Mouse (Mus musculus): ENCODE data around the gene Sec16a. TPM values are rescaled to one million over a fixed set of nuclear protein-coding genes. Genes with fewer than 3 reads are reported as not detected.
A peak's percentile ranks its signal among the peaks of the same experiment; 100 is the strongest.
"Not testable (repeated sequence)": the region's sequence is repeated elsewhere in the genome, so short reads cannot be mapped to it uniquely, and the experiment has no call there.

Gene Sec16a
- polyA plus RNA-seq, 1 experiment from 2014 or later: 32.4 TPM

GRCm38 (mm10) chr2:26398978-26399377 is 46.0 kb downstream of the Sec16a start:
- ATAC-seq (ENCODE audit: low FRiP score, low TSS enrichment) (no peak), DNase-seq (no peak)
- no peak overlapping the region for H3K27ac ChIP-seq (replicated peaks; ENCODE audit: low read depth, low read length)
- H3K4me3 ChIP-seq (replicated peaks; ENCODE audit: low read depth, low read length): no peak overlapping the region
- H3K9me3 ChIP-seq (ENCODE audit: control insufficient read depth, low read length): no peaks in the 10 kb centered on the region
- H3K9ac ChIP-seq (replicated peaks; ENCODE audit: low read length): no peak overlapping the region
- no peak overlapping the region for H3K4me2 ChIP-seq (ENCODE audit: low read length)
- WGBS: 92% methylated on average over 8 of the region's 8 CpGs
- H3K36me3 ChIP-seq (ENCODE audit: control insufficient read depth, insufficient read depth, low read length): peaks cover 88% of the 10 kb centered on the region
- no peaks in the 10 kb centered on the region for H3K27me3 ChIP-seq (ENCODE audit: control insufficient read depth, insufficient read depth, low read length)
- no peaks in the 10 kb centered on the region for H3K4me1 ChIP-seq (ENCODE audit: control insufficient read depth, insufficient read depth, low read length)

- no peak overlapping the region for H3K27ac ChIP-seq (replicated peaks; ENCODE audit: low read depth, low read length)
- H3K4me3 ChIP-seq (replicated peaks; ENCODE audit: low read depth, low read length): no peak overlapping the region
- no peak overlapping the region for H3K4me2 ChIP-seq (ENCODE audit: low read length)
- H3K9ac ChIP-seq (replicated peaks; ENCODE audit: low read length): no peak overlapping the region
- H3K4me1 ChIP-seq (ENCODE audit: control insufficient read depth, insufficient read depth, low read length): peaks cover 12% of the 10 kb centered on the region
- no peaks in the 10 kb centered on the region for H3K9me3 ChIP-seq (ENCODE audit: control insufficient read depth, low read length)
- ATAC-seq (ENCODE audit: low FRiP score, low TSS enrichment) (no peak), DNase-seq (no peak)
- no peaks in the 10 kb centered on the region for H3K27me3 ChIP-seq (ENCODE audit: control insufficient read depth, insufficient read depth, low read length)
- WGBS: 94% methylated on average over 6 of the region's 6 CpGs
- peaks cover 77% of the 10 kb centered on the region for H3K36me3 ChIP-seq (ENCODE audit: control insufficient read depth, insufficient read depth, low read length)
Observed at GRCm38 (mm10) chr2:26391617-26392016, 53.4 kb downstream of the Sec16a start.

- Histone ChIP-seq H3K4me3 (replicated peaks; ENCODE audit: low read depth, low read length) (no peak overlapping the region), H3K36me3 (ENCODE audit: control insufficient read depth, insufficient read depth, low read length) (peaks cover 77% of the 10 kb centered on the region), H3K9me3 (ENCODE audit: control insufficient read depth, low read length) (no peaks in the 10 kb centered on the region), H3K9ac (replicated peaks; ENCODE audit: low read length) (no peak overlapping the region), H3K27ac (replicated peaks; ENCODE audit: low read depth, low read length) (no peak overlapping the region), H3K4me1 (ENCODE audit: control insufficient read depth, insufficient read depth, low read length) (peaks cover 12% of the 10 kb centered on the region), H3K4me2 (ENCODE audit: low read length) (peak overlapping the region; percentile 27; the same call in 1 of the 2 replicates), H3K27me3 (ENCODE audit: control insufficient read depth, insufficient read depth, low read length) (no peaks in the 10 kb centered on the region)
- DNase-seq (no peak), ATAC-seq (ENCODE audit: low FRiP score, low TSS enrichment) (no peak)
- 87% methylated on average over 3 of the region's 3 CpGs for WGBS
Observed at GRCm38 (mm10) chr2:26390954-26391353, 54.1 kb downstream of the Sec16a start.

GRCm38 (mm10) chr2:26389154-26389690 is 55.8 kb downstream of the Sec16a start, which contains the start of the genes Entr1 and Pmpca:
Entr1 (minus strand) TSS chr2:26389316.
Pmpca (plus strand) TSS chr2:26389339.
- WGBS: under 1% methylated on average over 60 of the region's 60 CpGs
- peaks cover 77% of the 10 kb centered on the region for H3K36me3 ChIP-seq (ENCODE audit: control insufficient read depth, insufficient read depth, low read length)
- DNase-seq (peak; percentile 96), ATAC-seq (ENCODE audit: low FRiP score, low TSS enrichment) (peak; percentile 91)
- H3K27ac ChIP-seq (replicated peaks; ENCODE audit: low read depth, low read length): peak within 1 kb of the TSS; percentile 77
- no peaks in the 10 kb centered on the region for H3K9me3 ChIP-seq (ENCODE audit: control insufficient read depth, low read length)
- peak within 1 kb of the TSS; percentile 92 for H3K9ac ChIP-seq (replicated peaks; ENCODE audit: low read length)
- H3K27me3 ChIP-seq (ENCODE audit: control insufficient read depth, insufficient read depth, low read length): no peaks in the 10 kb centered on the region
- peak within 1 kb of the TSS; percentile 98 for H3K4me2 ChIP-seq (ENCODE audit: low read length)
- H3K4me1 ChIP-seq (ENCODE audit: control insufficient read depth, insufficient read depth, low read length): peaks cover 12% of the 10 kb centered on the region
- peak within 1 kb of the TSS; percentile 97 for H3K4me3 ChIP-seq (replicated peaks; ENCODE audit: low read depth, low read length)

- Histone ChIP-seq H3K9ac (replicated peaks; ENCODE audit: low read length) (peak overlapping the region; percentile 92), H3K36me3 (ENCODE audit: control insufficient read depth, insufficient read depth, low read length) (peaks cover 77% of the 10 kb centered on the region), H3K4me1 (ENCODE audit: control insufficient read depth, insufficient read depth, low read length) (peaks cover 12% of the 10 kb centered on the region), H3K9me3 (ENCODE audit: control insufficient read depth, low read length) (no peaks in the 10 kb centered on the region), H3K27ac (replicated peaks; ENCODE audit: low read depth, low read length) (peak overlapping the region; percentile 77), H3K4me2 (ENCODE audit: low read length) (peak overlapping the region; percentile 98), H3K27me3 (ENCODE audit: control insufficient read depth, insufficient read depth, low read length) (no peaks in the 10 kb centered on the region), H3K4me3 (replicated peaks; ENCODE audit: low read depth, low read length) (peak overlapping the region; percentile 97)
- DNase-seq (peak; percentile 18), ATAC-seq (ENCODE audit: low FRiP score, low TSS enrichment) (peak; percentile 57)
- under 1% methylated on average over 44 of the region's 45 CpGs for whole genome bisulfite sequencing
Observed at GRCm38 (mm10) chr2:26388682-26389153, 56.3 kb downstream of the Sec16a start.

- 94% methylated on average over 3 of the region's 3 CpGs for WGBS
- peaks cover 12% of the 10 kb centered on the region for H3K4me1 ChIP-seq (ENCODE audit: control insufficient read depth, insufficient read depth, low read length)
- H3K27ac ChIP-seq (replicated peaks; ENCODE audit: low read depth, low read length): no peak overlapping the region
- peaks cover 77% of the 10 kb centered on the region for H3K36me3 ChIP-seq (ENCODE audit: control insufficient read depth, insufficient read depth, low read length)
- DNase-seq (no peak), ATAC-seq (ENCODE audit: low FRiP score, low TSS enrichment) (no peak)
- H3K4me2 ChIP-seq (ENCODE audit: low read length): peak overlapping the region; percentile 98
- no peaks in the 10 kb centered on the region for H3K9me3 ChIP-seq (ENCODE audit: control insufficient read depth, low read length)
- no peak overlapping the region for H3K9ac ChIP-seq (replicated peaks; ENCODE audit: low read length)
- H3K4me3 ChIP-seq (replicated peaks; ENCODE audit: low read depth, low read length): peak overlapping the region; percentile 97; the same call in 1 of the 2 replicates
- no peaks in the 10 kb centered on the region for H3K27me3 ChIP-seq (ENCODE audit: control insufficient read depth, insufficient read depth, low read length)
Observed at GRCm38 (mm10) chr2:26387713-26388112, 57.3 kb downstream of the Sec16a start.

- not testable (repeated sequence) for H3K27me3 ChIP-seq (ENCODE audit: control insufficient read depth, insufficient read depth, low read length); H3K4me1 ChIP-seq (ENCODE audit: control insufficient read depth, insufficient read depth, low read length); ATAC-seq (ENCODE audit: low FRiP score, low TSS enrichment); DNase-seq; H3K9me3 ChIP-seq (ENCODE audit: control insufficient read depth, low read length)
- Histone ChIP-seq H3K9ac (replicated peaks; ENCODE audit: low read length) (peak overlapping the region; percentile 78), H3K27ac (replicated peaks; ENCODE audit: low read depth, low read length) (peak overlapping the region; percentile 70; the same call in 1 of the 2 replicates), H3K36me3 (ENCODE audit: control insufficient read depth, insufficient read depth, low read length) (peaks cover 71% of the 10 kb centered on the region), H3K4me2 (ENCODE audit: low read length) (peak overlapping the region; percentile 91), H3K4me3 (replicated peaks; ENCODE audit: low read depth, low read length) (peak overlapping the region; percentile 77)
- 31% methylated on average over 6 of the region's 6 CpGs for WGBS
Observed at GRCm38 (mm10) chr2:26380871-26381270, 64.1 kb downstream of the Sec16a start.

- Histone ChIP-seq H3K4me2 (ENCODE audit: low read length) (peak within 1 kb of the TSS; percentile 91), H3K9me3 (ENCODE audit: control insufficient read depth, low read length) (no peaks in the 10 kb centered on the region), H3K4me1 (ENCODE audit: control insufficient read depth, insufficient read depth, low read length) (peaks cover 7% of the 10 kb centered on the region; the same call in 1 of the 2 replicates), H3K27me3 (ENCODE audit: control insufficient read depth, insufficient read depth, low read length) (no peaks in the 10 kb centered on the region), H3K36me3 (ENCODE audit: control insufficient read depth, insufficient read depth, low read length) (peaks cover 70% of the 10 kb centered on the region), H3K27ac (replicated peaks; ENCODE audit: low read depth, low read length) (peak within 1 kb of the TSS; percentile 70; the same call in 1 of the 2 replicates), H3K9ac (replicated peaks; ENCODE audit: low read length) (peak within 1 kb of the TSS; percentile 78), H3K4me3 (replicated peaks; ENCODE audit: low read depth, low read length) (peak within 1 kb of the TSS; percentile 77)
- ATAC-seq (ENCODE audit: low FRiP score, low TSS enrichment) (peak; percentile 95), DNase-seq (peak; percentile 94)
- under 1% methylated on average over 38 of the region's 38 CpGs for WGBS
Observed at GRCm38 (mm10) chr2:26380131-26380771, 64.8 kb downstream of the Sec16a start, which contains the start of gene Snapc4. Snapc4 (minus strand) TSS chr2:26380653.

Data from midbrain, embryonic 14.5 days (tissue).